Mouse (Mus musculus) hindbrain, embryonic 13.5 days (tissue): ENCODE results near the gene 1700067K01Rik. TPM values are rescaled to one million over a fixed set of nuclear protein-coding genes. Genes with fewer than 3 reads are reported as not detected.
A peak's percentile ranks its signal among the peaks of the same experiment; 100 is the strongest.

ENCODE experiments used
- ATAC-seq: fragments of 200-750 bp; cut with Nextera tagmentation; 2 replicates; pipeline ENCODE4 v1.8.0; 2017; ENCODE audit warnings: moderate TSS enrichment; ENCODE audit not compliant: low FRiP score
- H3K27ac ChIP-seq: fragments of 300-500 bp; sonication (generic); 2 replicates; pipeline ENCODE4 v1.5.1; 2015; ENCODE audit warnings: inconsistent platforms, mild to moderate bottlenecking, moderate library complexity
- H3K27me3 ChIP-seq: fragments of 300-500 bp; sonication (generic); 2 replicates; pipeline ENCODE4 v1.6.1; 2015; ENCODE audit warnings: mild to moderate bottlenecking, inconsistent platforms
- H3K36me3 ChIP-seq: fragments of 300-500 bp; sonication (generic); 2 replicates; pipeline ENCODE4 v1.6.1; 2015; ENCODE audit warnings: mild to moderate bottlenecking, inconsistent platforms
- H3K4me1 ChIP-seq: fragments of 300-500 bp; sonication (generic); replicated peaks from 2 replicates; pipeline ENCODE4 v1.6.1; 2015; ENCODE audit warnings: inconsistent platforms
- H3K4me2 ChIP-seq: fragments of 300-500 bp; sonication (generic); 2 replicates; pipeline ENCODE4 v1.6.1; 2015; ENCODE audit warnings: inconsistent platforms, mild to moderate bottlenecking, moderate library complexity
- H3K4me3 ChIP-seq: fragments of 300-500 bp; sonication (generic); 2 replicates; pipeline ENCODE4 v1.5.1; 2015; ENCODE audit warnings: mild to moderate bottlenecking, inconsistent platforms
- H3K9ac ChIP-seq: fragments of 300-500 bp; sonication (generic); 2 replicates; pipeline ENCODE4 v1.6.1; 2015; ENCODE audit warnings: mild to moderate bottlenecking, inconsistent platforms
- H3K9me3 ChIP-seq: fragments of 300-500 bp; sonication (generic); 2 replicates; pipeline ENCODE4 v1.6.1; 2016; ENCODE audit warnings: inconsistent platforms
- WGBS: fragments of 180-500 bp; shearing (Covaris S2); methylation state at CpG from one replicate; pipeline ENCODE4 v1.1.7; 2015; 5-methylcytosine and 5-hydroxymethylcytosine counted together
- microRNA counts: library from miRNA; unstranded; fragments of <30 nt; microRNA quantifications from one replicate; lab custom pipeline; 2016
- microRNA-seq: library from miRNA; unstranded; fragments of <30 nt; microRNA quantifications from one replicate; pipeline ENCODE4, GENCODE M21; 2016
- polyA plus RNA-seq: library from polyadenylated mRNA; unstranded; fragments of >200 nt; fragmentation: Nextera tagmentation; extraction: Ambion mirVana; gene quantifications from 2 replicates; pipeline ENCODE4 v1.2.1, GENCODE M21; 2015

1700067K01Rik gene
- polyA plus RNA-seq, 1 experiment from 2014 or later, result 0.71 TPM

- no peak for ATAC-seq
- no peaks in the 10 kb centered on the region for H3K9me3 ChIP-seq
- WGBS, result 11% methylated on average over 9 of the region's 9 CpGs
- H3K27ac ChIP-seq, result no peak within 1 kb of the TSS
- peaks cover 79% of the 10 kb centered on the region for H3K27me3 ChIP-seq
- no peak within 1 kb of the TSS for H3K4me3 ChIP-seq
- H3K4me2 ChIP-seq, result peak within 1 kb of the TSS; percentile 25; the same call in 1 of the 2 replicates
- no peaks in the 10 kb centered on the region for H3K36me3 ChIP-seq
- peaks cover 17% of the 10 kb centered on the region for H3K4me1 ChIP-seq
- H3K9ac ChIP-seq, result peak within 1 kb of the TSS; percentile 20; the same call in 1 of the 2 replicates
Measured at GRCm38 (mm10) chr8:84044900-84045299, 43.6 kb downstream of the 1700067K01Rik start, which contains the start of gene Rln3. Gene Rln3, minus strand, starts transcription at chr8:84045000.

- no peak overlapping the region for H3K9ac ChIP-seq
- ATAC-seq, result no peak
- H3K27ac ChIP-seq, result no peak overlapping the region
- no peaks in the 10 kb centered on the region for H3K9me3 ChIP-seq
- no peak overlapping the region for H3K4me3 ChIP-seq
- H3K27me3 ChIP-seq, result peaks cover 63% of the 10 kb centered on the region
- H3K4me2 ChIP-seq, result no peak overlapping the region
- WGBS, result 81% methylated on average over 3 of the region's 3 CpGs
- peaks cover 17% of the 10 kb centered on the region for H3K4me1 ChIP-seq
- no peaks in the 10 kb centered on the region for H3K36me3 ChIP-seq
Measured at GRCm38 (mm10) chr8:84046505-84046904, 45.2 kb downstream of the 1700067K01Rik start.

GRCm38 (mm10) chr8:84048171-84048570 is 46.9 kb downstream of the 1700067K01Rik start:
- ATAC-seq, result no peak
- H3K36me3 ChIP-seq, result no peaks in the 10 kb centered on the region
- no peaks in the 10 kb centered on the region for H3K9me3 ChIP-seq
- no peak overlapping the region for H3K4me3 ChIP-seq
- H3K27me3 ChIP-seq, result peaks cover 46% of the 10 kb centered on the region
- no peak overlapping the region for H3K4me2 ChIP-seq
- no peak overlapping the region for H3K27ac ChIP-seq
- peaks cover 3% of the 10 kb centered on the region; the same call in 1 of the 2 replicates for H3K4me1 ChIP-seq
- 83% methylated on average over 5 of the region's 5 CpGs for WGBS
- no peak overlapping the region for H3K9ac ChIP-seq

GRCm38 (mm10) chr8:84052746-84053145 is 51.4 kb downstream of the 1700067K01Rik start:
- Histone ChIP-seq H3K9ac (no peak overlapping the region), H3K36me3 (no peaks in the 10 kb centered on the region), H3K4me1 (no peaks in the 10 kb centered on the region; the same call in 1 of the 2 replicates), H3K27me3 (peaks cover 10% of the 10 kb centered on the region), H3K27ac (no peak overlapping the region), H3K9me3 (no peaks in the 10 kb centered on the region; the same call in 1 of the 2 replicates), H3K4me2 (no peak overlapping the region), H3K4me3 (no peak overlapping the region)
- ATAC-seq, result no peak
- 74% methylated on average over 3 of the region's 3 CpGs for WGBS

- 97% methylated on average over 5 of the region's 5 CpGs for WGBS
- Histone ChIP-seq H3K4me2 (no peak overlapping the region), H3K27ac (no peak overlapping the region), H3K9me3 (no peaks in the 10 kb centered on the region; the same call in 1 of the 2 replicates), H3K4me3 (no peak overlapping the region), H3K4me1 (no peaks in the 10 kb centered on the region; the same call in 1 of the 2 replicates), H3K36me3 (no peaks in the 10 kb centered on the region), H3K9ac (no peak overlapping the region), H3K27me3 (peaks cover 6% of the 10 kb centered on the region; the same call in 1 of the 2 replicates)
- ATAC-seq, result no peak
Measured at GRCm38 (mm10) chr8:84053229-84053628, 51.9 kb downstream of the 1700067K01Rik start.

MicroRNAs encoded within 50 kb of the gene (microRNA counts, 519-probe panel; counts per million panel counts)
- microRNA mmu-miR-1199 (lab: Ali Mortazavi, UCI), result 51.3 counts per million

Small RNA genes within 50 kb of the gene (microRNA-seq; reads per million reads assigned to microRNA genes)
- gene Mir1199, result not detected
- 1.6 reads per million for gene Mir8111

Other genes starting within 250 kb of the 1700067K01Rik start
- gene Adgrl1, start 101.4 kb upstream of the 1700067K01Rik start, polyA plus RNA-seq, result 47.9 and 49.3 TPM in 2 replicates
- 0.76 and 0.84 TPM in 2 replicates for gene Gm10644, start 46.3 kb upstream of the 1700067K01Rik start, polyA plus RNA-seq
- gene Asf1b, start 46.0 kb upstream of the 1700067K01Rik start, polyA plus RNA-seq, result 14.0 and 15.8 TPM in 2 replicates
- 188 and 191 TPM in 2 replicates for gene Prkaca, start 28.5 kb upstream of the 1700067K01Rik start, polyA plus RNA-seq
- gene Samd1, start 3.8 kb upstream of the 1700067K01Rik start, polyA plus RNA-seq, result 8.2 and 9.3 TPM in 2 replicates
- 0.68 TPM in 1 of 2 replicates, not detected in the other for gene 2210011C24Rik, start 10.7 kb downstream of the 1700067K01Rik start, polyA plus RNA-seq
- gene Palm3, start 20.0 kb downstream of the 1700067K01Rik start, polyA plus RNA-seq, result 5.9 and 6.8 TPM in 2 replicates
- gene Il27ra, start 41.1 kb downstream of the 1700067K01Rik start, polyA plus RNA-seq, result 0.22 and 0.66 TPM in 2 replicates
- gene Rln3, start 43.5 kb downstream of the 1700067K01Rik start, polyA plus RNA-seq, result 0.44 TPM in 1 of 2 replicates, not detected in the other
- 1.4 and 1.7 TPM in 2 replicates for gene Gm10643, start 63.6 kb downstream of the 1700067K01Rik start, polyA plus RNA-seq
- 7.8 and 8.3 TPM in 2 replicates for gene Rfx1, start 65.3 kb downstream of the 1700067K01Rik start, polyA plus RNA-seq
- 20.2 and 22.2 TPM in 2 replicates for gene Dcaf15, start 103.3 kb downstream of the 1700067K01Rik start, polyA plus RNA-seq
- gene Podnl1, start 124.5 kb downstream of the 1700067K01Rik start, polyA plus RNA-seq, result 0.48 and 0.52 TPM in 2 replicates
- gene Cc2d1a, start 146.4 kb downstream of the 1700067K01Rik start, polyA plus RNA-seq, result 24.4 and 26.5 TPM in 2 replicates
- 1.9 and 2.9 TPM in 2 replicates for gene 4930432K21Rik, start 146.5 kb downstream of the 1700067K01Rik start, polyA plus RNA-seq
- 10.3 and 10.9 TPM in 2 replicates for gene Nanos3, start 183.7 kb downstream of the 1700067K01Rik start, polyA plus RNA-seq
- gene Zswim4, start 235.6 kb downstream of the 1700067K01Rik start, polyA plus RNA-seq, result 38.5 and 39.1 TPM in 2 replicates
- gene D8Ertd738e, start 248.2 kb downstream of the 1700067K01Rik start, polyA plus RNA-seq, result 263 and 280 TPM in 2 replicates